Mouse (Mus musculus) forebrain, embryonic 16.5 days (tissue): ENCODE data around the gene Optn. TPM values are rescaled to one million over a fixed set of nuclear protein-coding genes. Genes with fewer than 3 reads are reported as not detected.
"Not testable (repeated sequence)": the region's sequence is repeated elsewhere in the genome, so short reads cannot be mapped to it uniquely, and the experiment has no call there.

Experiments
- ATAC-seq: fragments of 200-750 bp; cut with Nextera tagmentation; 2 replicates; pipeline ENCODE4 v1.8.0; 2017; ENCODE audit warnings: mild to moderate bottlenecking, moderate library complexity
- H3K27ac ChIP-seq: fragments of 300-500 bp; sonication (generic); 2 replicates; pipeline ENCODE4 v1.5.1; 2014; ENCODE audit warnings: low read length, control low read depth
- H3K27me3 ChIP-seq: fragments of 300-500 bp; sonication (generic); replicated peaks from 2 replicates; pipeline ENCODE4 v1.6.1; 2014; ENCODE audit warnings: low read length; ENCODE audit not compliant: control insufficient read depth, insufficient read depth
- H3K36me3 ChIP-seq: fragments of 300-500 bp; sonication (generic); 2 replicates; pipeline ENCODE4 v1.6.1; 2014; ENCODE audit not compliant: control insufficient read depth, insufficient read depth
- H3K4me1 ChIP-seq: fragments of 300-500 bp; sonication (generic); replicated peaks from 2 replicates; pipeline ENCODE4 v1.6.1; 2014; ENCODE audit warnings: low read length; ENCODE audit not compliant: control insufficient read depth, insufficient read depth
- H3K4me2 ChIP-seq: fragments of 300-500 bp; sonication (generic); 2 replicates; pipeline ENCODE4 v1.6.1; 2014; ENCODE audit warnings: mild to moderate bottlenecking, low read length, control low read depth
- H3K4me3 ChIP-seq: fragments of 300-500 bp; sonication (generic); replicated peaks from 2 replicates; pipeline ENCODE4 v1.5.1; 2014; ENCODE audit warnings: mild to moderate bottlenecking, low read length, control low read depth
- H3K9ac ChIP-seq: fragments of 300-500 bp; sonication (generic); replicated peaks from 2 replicates; pipeline ENCODE4 v1.6.1; 2014; ENCODE audit warnings: low read depth, low read length, control low read depth
- H3K9me3 ChIP-seq: fragments of 300-500 bp; sonication (generic); 2 replicates; pipeline ENCODE4 v1.6.1; 2016; ENCODE audit warnings: low read length; ENCODE audit not compliant: control insufficient read depth
- WGBS: fragments of 180-500 bp; shearing (Covaris S2); extraction: QIAGEN DNeasy Blood & Tissue Kit; methylation state at CpG from one replicate; pipeline ENCODE4 v1.1.7; 2014; 5-methylcytosine and 5-hydroxymethylcytosine counted together
- polyA plus RNA-seq: library from polyadenylated mRNA; unstranded; fragments of >200 nt; fragmentation: Nextera tagmentation; extraction: Ambion mirVana; gene quantifications from 2 replicates; pipeline ENCODE4 v1.2.1, GENCODE M21; 2015

Gene Optn
- polyA plus RNA-seq = 7.4 and 8.0 TPM in 2 replicates

- Histone ChIP-seq H3K27ac (no peak within 1 kb of the TSS), H3K4me1 (peaks cover 10% of the 10 kb centered on the region; the same call in 1 of the 2 replicates), H3K9me3 (no peaks in the 10 kb centered on the region), H3K9ac (peak within 1 kb of the TSS; percentile 66), H3K4me2 (peak within 1 kb of the TSS; percentile 74), H3K27me3 (peaks cover 4% of the 10 kb centered on the region; the same call in 1 of the 2 replicates), H3K36me3 (no peaks in the 10 kb centered on the region), H3K4me3 (peak within 1 kb of the TSS; percentile 50)
- WGBS = 1% methylated on average over 58 of the region's 63 CpGs
- peak; percentile 87 for ATAC-seq
Observed at GRCm38 (mm10) chr2:5063299-5064205, at the start of gene Optn. TSS of gene Optn (minus strand) at chr2:5064051.

- H3K27me3 ChIP-seq = no peaks in the 10 kb centered on the region
- WGBS = 6% methylated on average over 8 of the region's 8 CpGs
- peak overlapping the region; percentile 41 for H3K4me2 ChIP-seq
- H3K4me1 ChIP-seq = peaks cover 17% of the 10 kb centered on the region
- peak; percentile 83 for ATAC-seq
- H3K9ac ChIP-seq = peak overlapping the region; percentile 44
- H3K9me3 ChIP-seq = no peaks in the 10 kb centered on the region
- H3K4me3 ChIP-seq = no peak overlapping the region
- H3K36me3 ChIP-seq = no peaks in the 10 kb centered on the region
- H3K27ac ChIP-seq = peak overlapping the region; percentile 70
Observed at GRCm38 (mm10) chr2:5112785-5113291, 49.0 kb upstream of the Optn start.

GRCm38 (mm10) chr2:5102891-5103290 lies 39.0 kb upstream of the Optn start:
- Histone ChIP-seq H3K27ac (no peak overlapping the region), H3K4me2 (no peak overlapping the region), H3K36me3 (no peaks in the 10 kb centered on the region), H3K9ac (no peak overlapping the region), H3K4me1 (peaks cover 3% of the 10 kb centered on the region), H3K4me3 (no peak overlapping the region), H3K9me3 (peaks cover 11% of the 10 kb centered on the region), H3K27me3 (no peaks in the 10 kb centered on the region)
- 56% methylated on average over 1 of the region's 1 CpGs for WGBS
- ATAC-seq = no peak

- Histone ChIP-seq H3K36me3 (no peaks in the 10 kb centered on the region), H3K9ac (no peak overlapping the region), H3K4me2 (no peak overlapping the region), H3K4me1 (peaks cover 6% of the 10 kb centered on the region), H3K27ac (no peak overlapping the region), H3K4me3 (no peak overlapping the region), H3K27me3 (no peaks in the 10 kb centered on the region), H3K9me3 (peaks cover 4% of the 10 kb centered on the region)
- ATAC-seq = no peak
- WGBS = 89% methylated on average over 10 of the region's 10 CpGs
Observed at GRCm38 (mm10) chr2:5101743-5102245, 37.9 kb upstream of the Optn start.

GRCm38 (mm10) chr2:5099176-5099575 lies 35.3 kb upstream of the Optn start:
- Histone ChIP-seq H3K27me3 (no peaks in the 10 kb centered on the region), H3K36me3 (no peaks in the 10 kb centered on the region), H3K27ac (no peak overlapping the region), H3K4me3 (no peak overlapping the region), H3K9ac (no peak overlapping the region), H3K4me1 (peaks cover 6% of the 10 kb centered on the region), H3K9me3 (0 out of 2 replicates have a peak, but pooled peaks cover 3% of the 10 kb centered on the region), H3K4me2 (no peak overlapping the region)
- no peak for ATAC-seq
- WGBS = 70% methylated on average over 6 of the region's 6 CpGs

GRCm38 (mm10) chr2:5097786-5098445 lies 34.1 kb upstream of the Optn start:
- no peaks in the 10 kb centered on the region for H3K36me3 ChIP-seq
- WGBS = 28% methylated on average over 20 of the region's 20 CpGs
- peak; percentile 74 for ATAC-seq
- H3K27me3 ChIP-seq = no peaks in the 10 kb centered on the region
- peak overlapping the region; percentile 58 for H3K4me2 ChIP-seq
- peak overlapping the region; percentile 38 for H3K27ac ChIP-seq
- H3K4me1 ChIP-seq = peaks cover 6% of the 10 kb centered on the region
- peak overlapping the region; percentile 53 for H3K9ac ChIP-seq
- 0 out of 2 replicates have a peak, but pooled peaks cover 3% of the 10 kb centered on the region for H3K9me3 ChIP-seq
- H3K4me3 ChIP-seq = peak overlapping the region; percentile 33

- Histone ChIP-seq H3K4me1 (peaks cover 6% of the 10 kb centered on the region), H3K36me3 (no peaks in the 10 kb centered on the region), H3K27ac (no peak overlapping the region), H3K9me3 (0 out of 2 replicates have a peak, but pooled peaks cover 3% of the 10 kb centered on the region), H3K27me3 (no peaks in the 10 kb centered on the region), H3K4me2 (no peak overlapping the region), H3K9ac (no peak overlapping the region), H3K4me3 (no peak overlapping the region)
- no peak for ATAC-seq
- 23% methylated on average over 1 of the region's 1 CpGs for WGBS
Observed at GRCm38 (mm10) chr2:5095316-5095715, 31.5 kb upstream of the Optn start.

- H3K36me3 ChIP-seq = no peaks in the 10 kb centered on the region
- peaks cover 6% of the 10 kb centered on the region for H3K4me1 ChIP-seq
- no peaks in the 10 kb centered on the region for H3K27me3 ChIP-seq
- H3K27ac ChIP-seq = no peak overlapping the region
- ATAC-seq = no peak
- H3K4me3 ChIP-seq = no peak overlapping the region
- 75% methylated on average over 5 of the region's 5 CpGs for WGBS
- H3K9me3 ChIP-seq = 0 out of 2 replicates have a peak, but pooled peaks cover 3% of the 10 kb centered on the region
- H3K4me2 ChIP-seq = no peak overlapping the region
- H3K9ac ChIP-seq = no peak overlapping the region
Observed at GRCm38 (mm10) chr2:5094876-5095275, 31.0 kb upstream of the Optn start.

- not testable (repeated sequence) for H3K9ac ChIP-seq, H3K27me3 ChIP-seq, H3K36me3 ChIP-seq, H3K27ac ChIP-seq, H3K4me1 ChIP-seq, H3K9me3 ChIP-seq, H3K4me2 ChIP-seq, H3K4me3 ChIP-seq
- ATAC-seq = peak; percentile 76
- WGBS = 89% methylated on average over 2 of the region's 4 CpGs
Observed at GRCm38 (mm10) chr2:5090385-5090784, 26.5 kb upstream of the Optn start.
